Mouse (Mus musculus) brain, embryonic 14.5 days (tissue): ENCODE data around the gene Senp2.

Experiments used
- CTCF ChIP-seq: fragments of 200-500 bp; IDR thresholded peaks from 2 replicates; pipeline ENCODE4 v1.5.1; 2012; ENCODE audit warnings: inconsistent platforms, mild to moderate bottlenecking, moderate library complexity, borderline replicate concordance; ENCODE audit not compliant: insufficient read depth, insufficient read length; ENCODE audit errors: extremely low read depth
- POLR2A ChIP-seq: fragments of 200-500 bp; IDR thresholded peaks from 2 replicates; pipeline ENCODE4 v1.6.1; 2012; ENCODE audit warnings: mild to moderate bottlenecking, inconsistent platforms, borderline replicate concordance; ENCODE audit not compliant: poor library complexity, insufficient read depth, insufficient read length, severe bottlenecking; ENCODE audit errors: extremely low read depth

DNA sequence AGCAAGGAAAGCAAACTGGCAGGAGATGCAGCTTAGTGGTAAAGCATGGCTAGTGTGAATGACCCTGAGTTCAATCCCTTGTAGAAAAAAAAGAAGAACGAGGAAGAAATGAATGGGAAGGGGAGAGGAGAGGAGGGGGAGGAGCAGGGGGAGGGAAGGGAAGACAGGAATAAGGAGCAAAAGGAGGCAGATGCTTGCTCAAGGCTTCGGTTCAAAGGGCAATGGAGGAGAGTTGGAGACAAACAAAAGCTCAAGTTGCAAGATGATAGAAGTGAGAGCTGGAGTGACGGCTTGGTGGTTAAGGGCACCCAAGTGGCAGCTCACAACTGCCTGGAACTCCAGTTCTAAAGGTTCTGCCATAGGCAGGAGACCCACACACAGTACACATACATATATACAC is 23.1 kb upstream of the Senp2 start:
- TF ChIP-seq CTCF (no peak), POLR2A (no peak)
